Mouse (Mus musculus) gastrocnemius, adult 8-10 months (tissue): ENCODE results near the gene Polrmt. TPM values are rescaled to one million over a fixed set of nuclear protein-coding genes. Genes with fewer than 3 reads are reported as not detected.
A peak's percentile ranks its signal among the peaks of the same experiment; 100 is the strongest.

ENCODE experiments used
- DNase-seq, 2 experiments: peaks; one replicate each; pipeline ENCODE4 v3.0.0; 2022; ENCODE audit warnings: low spot score in 2 of 2
- total RNA-seq, 4 experiments: library from RNA; stranded (reverse); gene quantifications; 2 replicates each; pipeline ENCODE4 v1.2.4; 2022

Gene Polrmt
- total RNA-seq, 4 experiments from 2014 or later: 34.1 to 47.2 (median 38.3) TPM

- DNase-seq: no peak
Observed at GRCm38 (mm10) chr10:79743650-79744365, 2.6 kb downstream of the Polrmt start.

GRCm38 (mm10) chr10:79743161-79743560 lies 3.2 kb downstream of the Polrmt start:
- DNase-seq: no peak

- no peak for DNase-seq
Observed at GRCm38 (mm10) chr10:79740863-79741262, 5.5 kb downstream of the Polrmt start.

- no peak for DNase-seq
Observed at GRCm38 (mm10) chr10:79739234-79739633, 7.1 kb downstream of the Polrmt start.

GRCm38 (mm10) chr10:79738259-79738658 lies 8.1 kb downstream of the Polrmt start:
- no peak for DNase-seq

GRCm38 (mm10) chr10:79736706-79737105 lies 9.7 kb downstream of the Polrmt start:
- DNase-seq: no peak

GRCm38 (mm10) chr10:79735361-79735760 lies 11.0 kb downstream of the Polrmt start:
- no peak for DNase-seq

- no peak for DNase-seq
Observed at GRCm38 (mm10) chr10:79733847-79734246, 12.5 kb downstream of the Polrmt start.

- DNase-seq: no peak
Observed at GRCm38 (mm10) chr10:79732500-79732899, 13.9 kb downstream of the Polrmt start.

GRCm38 (mm10) chr10:79729357-79729965 lies 16.9 kb downstream of the Polrmt start:
- no peak for DNase-seq

GRCm38 (mm10) chr10:79728323-79729249 lies 17.8 kb downstream of the Polrmt start:
- no peak for DNase-seq

GRCm38 (mm10) chr10:79726090-79726489 lies 20.3 kb downstream of the Polrmt start:
- peak; percentile 54 to 70 for DNase-seq

GRCm38 (mm10) chr10:79723692-79724091 lies 22.7 kb downstream of the Polrmt start:
- DNase-seq: no peak

GRCm38 (mm10) chr10:79723047-79723446 lies 23.3 kb downstream of the Polrmt start:
- no peak for DNase-seq

- DNase-seq: no peak
Observed at GRCm38 (mm10) chr10:79721089-79721488, 25.3 kb downstream of the Polrmt start.

GRCm38 (mm10) chr10:79717640-79718357 lies 28.6 kb downstream of the Polrmt start:
- no peak for DNase-seq

- no peak for DNase-seq
Observed at GRCm38 (mm10) chr10:79716988-79717355, 29.4 kb downstream of the Polrmt start.

GRCm38 (mm10) chr10:79716254-79716987 lies 30.0 kb downstream of the Polrmt start, which contains the start of gene Hcn2:
Gene Hcn2, plus strand, starts transcription at chr10:79716634.
- DNase-seq: no peak

GRCm38 (mm10) chr10:79714996-79715395 lies 31.4 kb downstream of the Polrmt start:
- DNase-seq: no peak

GRCm38 (mm10) chr10:79713163-79713562 lies 33.2 kb downstream of the Polrmt start:
- no peak for DNase-seq
